Comparison of ENCODE assay signal across 23 mouse cellular contexts in the genomic region with DNA sequence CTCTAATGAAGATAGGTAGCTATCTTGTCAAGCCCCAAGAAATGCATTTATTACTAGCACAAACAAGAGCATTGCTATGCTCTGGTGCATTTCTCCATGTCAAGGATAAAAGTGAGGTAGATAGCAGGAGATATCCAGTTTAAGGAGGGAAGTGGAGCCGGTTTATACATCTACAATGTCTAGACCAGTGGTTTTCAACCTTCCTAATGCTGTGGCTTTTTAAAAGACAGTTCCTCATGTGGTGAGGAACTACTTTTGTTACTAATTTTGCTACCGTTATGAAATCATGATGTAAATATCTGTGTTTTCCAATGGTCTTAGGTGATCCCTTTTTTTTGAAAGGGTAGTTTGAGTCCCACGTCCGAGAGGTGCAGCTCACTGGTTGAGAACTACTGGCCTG. TPM values are rescaled to one million over a fixed set of nuclear protein-coding genes. Genes with fewer than 3 reads are reported as not detected.
DNase-seq lines count a peak whose midpoint lies in the region; ATAC-seq and TF ChIP-seq lines count a peak whose summit lies in the region.
"Had no signal": no experiment of that assay in that cellular context is flagged by ENCODE, and none has a peak within 500 bp of the region (broad histone marks: within the 10 kb centered on the region; RNA-seq: fewer than 3 reads in every experiment).

No protein-coding gene starts in this region.

- DNase-seq in MEL (ENCODE audit: low read depth, low spot score) (peak; percentile 43), MEL-GATA-1-ER (ENCODE audit: extremely low read depth, low read depth) (peak; percentile 9)
- no peak for DNase-seq in layer of hippocampus, postnatal 36 days
- DNase-seq: adrenal gland, adult 8-10 months; adrenal gland, postnatal 14 days; adrenal gland, postnatal 36 days; cerebellum, adult 11-12 months; cerebellum, adult 2 months; cerebellum, adult 9-10 months; cerebellum, postnatal 10 days; cerebellum, postnatal 25 days; embryo, embryonic 11 days had no signal

- H3K36me3 ChIP-seq in MEL (ENCODE audit: control insufficient read depth in 1 of 2, insufficient read depth in 2 of 2, low read length in 2 of 2) = peaks cover 0 to 4% of the 10 kb centered on the region in 2 experiments; a peak in 1 of 4 replicates
- no peaks in the 10 kb centered on the region for H3K36me3 ChIP-seq in intestine, embryonic 16.5 days (ENCODE audit: control insufficient read depth, insufficient read depth, low read length)
- 0 out of 2 replicates have a peak, but pooled peaks cover 2% of the 10 kb centered on the region for H3K36me3 ChIP-seq in forebrain, embryonic 16.5 days (ENCODE audit: control insufficient read depth, insufficient read depth)
- H3K36me3 ChIP-seq: embryonic facial prominence, embryonic 13.5 days; embryonic facial prominence, embryonic 15.5 days; forebrain, embryonic 12.5 days had no signal

- TF ChIP-seq RAD21 in MEL (IDR thresholded peaks at IDR 0.05; ENCODE audit: low read depth, low read length) = no peak

- H3K79me2 ChIP-seq in MEL (ENCODE audit: control insufficient read depth, insufficient read depth, low read length, poor library complexity) = no peaks in the 10 kb centered on the region

- no peaks in the 10 kb centered on the region for H3K27me3 ChIP-seq in MEL (ENCODE audit: control insufficient read depth in 1 of 2, insufficient read depth in 2 of 2, low read length in 2 of 2)
- no peaks in the 10 kb centered on the region for H3K27me3 ChIP-seq in intestine, embryonic 16.5 days (replicated peaks; ENCODE audit: control insufficient read depth, insufficient read depth, low read length)
- no peaks in the 10 kb centered on the region for H3K27me3 ChIP-seq in forebrain, embryonic 16.5 days (replicated peaks; ENCODE audit: control insufficient read depth, insufficient read depth, low read length)
- H3K27me3 ChIP-seq: embryonic facial prominence, embryonic 13.5 days; embryonic facial prominence, embryonic 15.5 days; forebrain, embryonic 12.5 days had no signal

- TF ChIP-seq CTCF in MEL (IDR thresholded peaks at IDR 0.05 in 2 of 3, conservative IDR thresholded peaks at IDR 0.05 in 1 of 3; ENCODE audit: control insufficient read depth in 1 of 3, insufficient read depth in 1 of 3, low read depth in 2 of 3, low read length in 3 of 3, poor library complexity in 1 of 3, severe bottlenecking in 1 of 3) = no peak

- TF ChIP-seq POLR2A in MEL (IDR thresholded peaks at IDR 0.05; ENCODE audit: control insufficient read depth in 1 of 2, insufficient read depth in 1 of 2, low read depth in 1 of 2, low read length in 2 of 2, poor library complexity in 1 of 2) = no peak

- peak; percentile 54 for ATAC-seq in granulocyte monocyte progenitor cell, adult 5-6 weeks (replicated peaks; ENCODE audit: poor library complexity, severe bottlenecking)
- peak; percentile 62 for ATAC-seq in megakaryocyte progenitor cell, adult 5-6 weeks (replicated peaks; ENCODE audit: poor library complexity)
- no peak for ATAC-seq in intestine, embryonic 16.5 days
- ATAC-seq in forebrain, embryonic 16.5 days = no peak
- ATAC-seq: forebrain, embryonic 14.5 days had no signal

- TF ChIP-seq EP300 in MEL (IDR thresholded peaks at IDR 0.05; ENCODE audit: low read depth in 1 of 2, low read length in 2 of 2) = no peak

- 86% methylated on average over 4 of the region's 4 CpGs for WGBS in intestine, embryonic 16.5 days
- WGBS in forebrain, embryonic 16.5 days = 95% methylated on average over 4 of the region's 4 CpGs

- H3K4me3 ChIP-seq in MEL (ENCODE audit: control insufficient read depth in 1 of 2, insufficient read depth in 1 of 2, low read depth in 2 of 2, low read length in 2 of 2) = no peak overlapping the region
- H3K4me3 ChIP-seq in intestine, embryonic 16.5 days (ENCODE audit: low read length) = no peak overlapping the region
- no peak overlapping the region for H3K4me3 ChIP-seq in forebrain, embryonic 16.5 days (replicated peaks; ENCODE audit: low read length)
- H3K4me3 ChIP-seq: embryonic facial prominence, embryonic 13.5 days; embryonic facial prominence, embryonic 15.5 days; erythroblast, embryonic 14.5 days; forebrain, embryonic 10.5 days; forebrain, embryonic 12.5 days had no signal

- no peaks in the 10 kb centered on the region for H3K9me3 ChIP-seq in MEL (replicated peaks; ENCODE audit: insufficient read depth, low read length)
- no peaks in the 10 kb centered on the region for H3K9me3 ChIP-seq in intestine, embryonic 16.5 days (ENCODE audit: control insufficient read depth, low read length)
- H3K9me3 ChIP-seq in forebrain, embryonic 16.5 days (ENCODE audit: control insufficient read depth, low read length) = no peaks in the 10 kb centered on the region
- H3K9me3 ChIP-seq: embryonic facial prominence, embryonic 13.5 days; embryonic facial prominence, embryonic 15.5 days; forebrain, embryonic 10.5 days; forebrain, embryonic 12.5 days had no signal

- H3K4me2 ChIP-seq in intestine, embryonic 16.5 days (ENCODE audit: low read depth, low read length) = no peak overlapping the region
- H3K4me2 ChIP-seq in forebrain, embryonic 16.5 days (ENCODE audit: low read length) = no peak overlapping the region
- H3K4me2 ChIP-seq: embryonic facial prominence, embryonic 13.5 days; embryonic facial prominence, embryonic 15.5 days; forebrain, embryonic 12.5 days had no signal

- H3K4me1 ChIP-seq in MEL (ENCODE audit: control insufficient read depth in 1 of 2, insufficient read depth in 2 of 2, low read length in 2 of 2) = no peaks in the 10 kb centered on the region; a peak in 1 of 4 replicates
- H3K4me1 ChIP-seq in intestine, embryonic 16.5 days (ENCODE audit: control insufficient read depth, insufficient read depth, low read length) = no peaks in the 10 kb centered on the region
- no peaks in the 10 kb centered on the region for H3K4me1 ChIP-seq in forebrain, embryonic 16.5 days (replicated peaks; ENCODE audit: control insufficient read depth, insufficient read depth, low read length)
- H3K4me1 ChIP-seq: embryonic facial prominence, embryonic 13.5 days; embryonic facial prominence, embryonic 15.5 days; forebrain, embryonic 10.5 days had no signal

- no peak overlapping the region for H3K27ac ChIP-seq in MEL (ENCODE audit: control insufficient read depth, low read depth, low read length)
- H3K27ac ChIP-seq in intestine, embryonic 16.5 days (ENCODE audit: low read length) = no peak overlapping the region
- no peak overlapping the region for H3K27ac ChIP-seq in forebrain, embryonic 16.5 days (ENCODE audit: low read length)
- H3K27ac ChIP-seq: embryonic facial prominence, embryonic 13.5 days; embryonic facial prominence, embryonic 15.5 days; forebrain, embryonic 10.5 days; forebrain, embryonic 12.5 days had no signal

- H3K9ac ChIP-seq in MEL (ENCODE audit: control insufficient read depth, low read depth, low read length, poor library complexity, severe bottlenecking) = no peak overlapping the region
- no peak overlapping the region for H3K9ac ChIP-seq in intestine, embryonic 16.5 days (ENCODE audit: low read depth, low read length)
- H3K9ac ChIP-seq in forebrain, embryonic 16.5 days (replicated peaks; ENCODE audit: low read depth, low read length) = no peak overlapping the region
- H3K9ac ChIP-seq: embryonic facial prominence, embryonic 13.5 days; embryonic facial prominence, embryonic 15.5 days; forebrain, embryonic 12.5 days had no signal

TF ChIP-seq in MEL, 35 proteins besides CTCF, POLR2A, EP300 and RAD21:
- TF ChIP-seq KAT2A (conservative IDR thresholded peaks at IDR 0.05; ENCODE audit: low read depth, low read length) (no peak), GATA1 (IDR thresholded peaks at IDR 0.05; ENCODE audit: low read depth, low read length) (no peak), E2F4 (IDR thresholded peaks at IDR 0.05; ENCODE audit: borderline replicate concordance, low read depth, low read length) (no peak), NRF1 (IDR thresholded peaks at IDR 0.05; ENCODE audit: insufficient read depth, low read depth, low read length, poor library complexity, severe bottlenecking) (no peak)
TF ChIP-seq in MEL: peak in this region for 0.

RNA-seq across cellular contexts. Expression of gene Gpc5, which starts 37.8 kb away (rescaled TPM):
- total RNA-seq in MEL (2012; rRNA removed) = not detected in 2 replicates
- not detected for polyA plus RNA-seq in MEL (2012; ENCODE audit: insufficient read depth in 1 of 2, insufficient read length in 2 of 2, low read depth in 1 of 2, low replicate concordance in 2 of 2, missing spikeins in 1 of 2)
- total RNA-seq in granulocyte monocyte progenitor cell, adult 5-6 weeks (2014; fragmentation: Nextera tagmentation) = not detected in 2 replicates
- total RNA-seq in granulocyte monocyte progenitor cell, adult 5-6 weeks (2017) = not detected in 2 replicates
- not detected in 2 replicates for total RNA-seq in megakaryocyte progenitor cell, adult 5-6 weeks (2015)
- total RNA-seq in megakaryocyte progenitor cell, adult 5-6 weeks (2017) = not detected in 2 replicates
- total RNA-seq in layer of hippocampus, postnatal 36 days (2021) = 10 to 100 TPM; 37.8 to 38.6 TPM
- 0.15 and 0.34 TPM in 2 replicates for polyA plus RNA-seq in intestine, embryonic 16.5 days (2015; fragmentation: Nextera tagmentation; extraction: Ambion mirVana)
- 2.0 and 3.1 TPM in 2 replicates for polyA plus RNA-seq in forebrain, embryonic 16.5 days (2015; fragmentation: Nextera tagmentation; extraction: Ambion mirVana)
- polyA plus RNA-seq: C2C12; erythroblast, embryonic 14.5 days had no signal

Comparison
In these comparisons a context has a peak if more than half of its experiments do, and no peak if none do; other contexts are left out.
1. DNase-seq: peak in MEL (single experiment) and MEL-GATA-1-ER (single experiment); none in layer of hippocampus, postnatal 36 days (0 of 2).
2. ATAC-seq: peak in granulocyte monocyte progenitor cell, adult 5-6 weeks (single experiment) and megakaryocyte progenitor cell, adult 5-6 weeks (single experiment); none in intestine, embryonic 16.5 days (single experiment) and forebrain, embryonic 16.5 days (single experiment).
3. RNA of gene Gpc5, which starts 37.8 kb away (total RNA-seq): 37.8 to 38.6 TPM in layer of hippocampus, postnatal 36 days; not detected in granulocyte monocyte progenitor cell, adult 5-6 weeks, not detected in MEL and not detected in megakaryocyte progenitor cell, adult 5-6 weeks; every median in the first group is over 10 times any median in the second.